Mouse (Mus musculus): ENCODE data around the gene Cpne2. TPM values are rescaled to one million over a fixed set of nuclear protein-coding genes. Genes with fewer than 3 reads are reported as not detected.

The Cpne2 gene
- polyA plus RNA-seq, 1 experiment from 2014 or later = 18.3 TPM

DNA sequence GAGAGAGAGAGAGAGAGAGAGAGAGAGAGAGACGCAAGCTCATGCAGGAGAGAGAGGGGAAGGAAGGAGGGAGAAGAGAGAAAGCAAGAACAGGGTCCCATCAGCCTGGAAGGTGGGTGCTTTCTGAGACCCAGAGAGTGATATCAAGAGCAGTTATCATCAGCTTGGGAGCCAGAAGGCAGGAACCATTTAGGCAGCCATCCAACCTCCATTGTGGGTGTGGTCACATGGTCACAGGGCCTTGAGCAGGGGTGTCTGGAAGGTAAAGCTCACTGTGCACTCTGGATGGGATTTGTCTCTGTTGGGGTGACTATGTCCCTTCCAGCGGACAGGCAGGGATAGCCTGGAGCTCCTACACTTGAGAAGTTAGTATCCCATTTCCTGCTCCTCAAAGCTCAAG lies 7.2 kb downstream of the Cpne2 start:
- H3K27me3 ChIP-seq = peaks cover 30% of the 10 kb centered on the region
- no peak overlapping the region for H3K4me2 ChIP-seq
- H3K9ac ChIP-seq = no peak overlapping the region
- H3K27ac ChIP-seq = no peak overlapping the region
- H3K4me3 ChIP-seq = no peak overlapping the region
- H3K9me3 ChIP-seq = no peaks in the 10 kb centered on the region
- no peaks in the 10 kb centered on the region for H3K36me3 ChIP-seq
- peaks cover 27% of the 10 kb centered on the region for H3K4me1 ChIP-seq (replicated peaks)
- WGBS = 88% methylated on average over 2 of the region's 2 CpGs
- ATAC-seq (ENCODE audit: low FRiP score) = no peak

DNA sequence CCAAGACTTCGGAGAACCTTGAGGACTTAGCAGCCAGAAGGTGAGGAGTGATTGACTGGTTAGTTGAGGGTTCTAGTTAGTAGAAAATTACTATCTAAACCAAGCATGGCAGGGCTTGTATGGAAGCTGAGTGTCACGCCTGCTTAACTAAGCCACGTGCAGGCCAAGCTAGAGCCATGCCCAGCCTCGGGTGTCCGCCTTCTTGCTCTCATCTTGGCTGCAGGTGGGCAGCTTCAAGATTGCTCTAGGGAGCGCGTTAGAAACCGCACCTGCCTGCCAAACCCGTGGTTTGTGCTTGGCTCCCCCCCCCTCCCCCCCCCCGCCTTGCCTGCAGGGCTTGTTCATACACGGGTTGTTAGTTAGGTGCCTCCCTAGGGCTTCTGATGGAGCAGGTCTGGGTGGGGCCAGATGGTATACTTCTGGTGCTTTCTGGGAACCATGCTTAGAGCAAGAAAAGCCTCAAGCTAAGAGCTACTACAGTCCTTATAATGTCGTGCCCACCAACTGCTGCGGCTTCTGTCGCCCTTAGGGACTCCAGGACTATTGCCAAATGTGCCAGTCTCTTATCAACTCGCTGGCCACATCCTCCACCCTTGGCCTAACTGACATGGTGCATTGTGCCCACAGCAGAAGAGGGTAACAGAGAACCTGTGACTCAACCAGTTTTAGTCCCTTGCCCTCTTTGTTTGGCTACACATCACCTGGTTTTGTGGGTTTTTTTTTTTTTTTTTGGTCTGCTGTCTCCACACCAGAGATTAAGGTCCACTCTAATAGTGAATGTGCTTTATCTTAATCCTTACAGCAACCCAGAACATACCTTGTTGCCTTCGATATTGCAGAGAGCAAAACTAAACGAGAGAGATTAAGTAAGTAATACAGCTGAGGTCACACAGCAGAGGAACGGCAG lies 8.4 kb downstream of the Cpne2 start:
- H3K27ac ChIP-seq = no peak overlapping the region
- no peak overlapping the region for H3K9ac ChIP-seq
- H3K9me3 ChIP-seq = no peaks in the 10 kb centered on the region
- H3K36me3 ChIP-seq = no peaks in the 10 kb centered on the region
- ATAC-seq (ENCODE audit: low FRiP score) = no peak
- WGBS = 70% methylated on average over 18 of the region's 18 CpGs
- peaks cover 18% of the 10 kb centered on the region for H3K27me3 ChIP-seq
- no peak overlapping the region for H3K4me2 ChIP-seq
- peaks cover 23% of the 10 kb centered on the region for H3K4me1 ChIP-seq (replicated peaks)
- no peak overlapping the region for H3K4me3 ChIP-seq

DNA sequence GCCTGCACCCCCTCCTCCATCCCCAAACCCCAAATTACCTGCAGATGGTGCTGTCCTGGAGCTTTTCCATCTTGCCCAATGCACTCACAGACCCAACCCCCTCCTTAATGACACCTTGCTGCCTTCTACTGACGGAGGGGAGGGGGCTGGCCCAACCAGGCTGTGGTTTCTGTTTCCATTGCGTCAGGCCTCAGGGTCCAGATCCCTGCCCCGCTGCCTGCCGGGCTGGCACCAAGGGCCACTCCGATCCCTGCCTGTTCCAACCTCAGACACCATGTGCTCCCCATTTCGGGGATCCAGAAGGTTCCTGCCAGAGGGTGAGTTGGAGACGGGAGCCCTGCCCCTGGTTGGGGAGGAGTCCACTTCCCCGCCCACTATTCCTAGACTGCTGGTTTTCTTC lies 11.2 kb downstream of the Cpne2 start:
- Histone ChIP-seq H3K27me3 (peaks cover 10% of the 10 kb centered on the region; the same call in 1 of the 2 replicates), H3K9me3 (no peaks in the 10 kb centered on the region), H3K36me3 (no peaks in the 10 kb centered on the region), H3K4me3 (no peak overlapping the region), H3K4me1 (replicated peaks) (peaks cover 18% of the 10 kb centered on the region), H3K27ac (no peak overlapping the region), H3K4me2 (no peak overlapping the region), H3K9ac (no peak overlapping the region)
- WGBS = 77% methylated on average over 8 of the region's 8 CpGs
- ATAC-seq (ENCODE audit: low FRiP score) = no peak

DNA sequence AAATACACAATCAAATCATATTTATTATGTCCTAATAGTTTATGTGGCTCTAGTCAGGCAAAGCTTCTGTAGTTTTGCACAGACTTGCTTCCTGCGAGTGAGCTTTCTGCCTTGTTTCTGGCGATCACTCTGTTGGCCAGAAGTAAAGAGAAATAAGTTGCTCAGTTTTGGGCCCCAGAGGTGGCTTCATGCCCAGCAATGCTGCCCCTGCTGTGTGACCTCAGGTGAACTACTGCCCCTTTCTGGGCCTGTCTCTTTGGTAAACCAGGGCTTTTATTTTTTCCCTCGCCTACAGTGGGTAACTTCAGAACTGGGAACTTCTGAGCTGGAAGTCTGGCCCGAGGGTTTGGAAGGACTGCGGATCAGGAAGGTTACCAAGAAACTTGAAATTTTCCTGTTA lies 16.3 kb downstream of the Cpne2 start:
- H3K9ac ChIP-seq = no peak overlapping the region
- H3K27me3 ChIP-seq = peaks cover 34% of the 10 kb centered on the region
- H3K36me3 ChIP-seq = no peaks in the 10 kb centered on the region
- H3K27ac ChIP-seq = no peak overlapping the region
- H3K4me1 ChIP-seq (replicated peaks) = peaks cover 33% of the 10 kb centered on the region
- no peak overlapping the region for H3K4me3 ChIP-seq
- WGBS = 66% methylated on average over 5 of the region's 5 CpGs
- H3K9me3 ChIP-seq = no peaks in the 10 kb centered on the region
- no peak overlapping the region for H3K4me2 ChIP-seq
- no peak for ATAC-seq (ENCODE audit: low FRiP score)

DNA sequence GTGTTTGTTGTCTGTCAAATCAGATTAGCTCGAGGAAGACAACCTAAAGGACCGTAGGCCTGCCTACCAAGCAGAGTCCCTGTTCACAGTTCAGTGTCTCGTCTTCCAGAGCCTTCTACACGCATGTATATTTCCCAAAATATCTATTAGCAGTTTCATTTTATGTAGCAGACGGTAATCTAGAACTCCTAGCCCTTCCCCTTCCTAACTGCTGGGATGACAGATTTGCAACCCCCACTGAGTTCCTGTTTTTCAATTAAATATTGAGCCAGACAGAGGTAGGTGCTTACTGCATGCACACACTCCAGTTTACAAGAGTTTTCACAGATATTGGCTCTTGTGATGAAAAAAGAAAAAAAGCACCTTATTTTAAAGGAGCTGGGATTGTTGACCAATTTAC lies 16.7 kb downstream of the Cpne2 start:
- 53% methylated on average over 5 of the region's 5 CpGs for WGBS
- Histone ChIP-seq H3K4me3 (no peak overlapping the region), H3K36me3 (no peaks in the 10 kb centered on the region), H3K4me1 (replicated peaks) (peaks cover 33% of the 10 kb centered on the region), H3K4me2 (no peak overlapping the region), H3K9me3 (no peaks in the 10 kb centered on the region), H3K9ac (no peak overlapping the region), H3K27ac (no peak overlapping the region), H3K27me3 (peaks cover 34% of the 10 kb centered on the region)
- ATAC-seq (ENCODE audit: low FRiP score) = no peak

DNA sequence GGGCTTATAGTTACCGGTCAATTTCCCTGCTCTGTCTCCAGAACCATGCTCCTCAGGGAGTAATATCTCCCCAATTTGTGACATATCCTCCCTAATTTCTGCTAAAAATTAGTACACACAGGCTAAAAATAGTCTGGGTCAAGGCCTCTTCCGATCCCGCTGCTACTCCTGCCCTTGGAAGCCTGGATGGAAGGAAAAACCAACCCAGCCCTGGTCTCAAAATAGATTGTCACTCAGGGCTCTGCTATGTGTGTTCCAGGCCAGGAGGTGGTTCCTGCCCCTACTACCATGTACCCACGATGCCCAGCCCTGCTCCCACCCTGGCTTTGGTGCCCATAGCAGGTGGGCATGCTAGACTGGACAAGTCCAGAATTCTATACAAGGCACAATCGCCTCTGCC lies 17.2 kb downstream of the Cpne2 start:
- peaks cover 33% of the 10 kb centered on the region for H3K4me1 ChIP-seq (replicated peaks)
- H3K4me2 ChIP-seq = no peak overlapping the region
- H3K36me3 ChIP-seq = no peaks in the 10 kb centered on the region
- no peaks in the 10 kb centered on the region for H3K9me3 ChIP-seq
- no peak overlapping the region for H3K4me3 ChIP-seq
- H3K27me3 ChIP-seq = peaks cover 38% of the 10 kb centered on the region
- H3K27ac ChIP-seq = no peak overlapping the region
- ATAC-seq (ENCODE audit: low FRiP score) = no peak
- no peak overlapping the region for H3K9ac ChIP-seq
- 83% methylated on average over 5 of the region's 5 CpGs for WGBS

DNA sequence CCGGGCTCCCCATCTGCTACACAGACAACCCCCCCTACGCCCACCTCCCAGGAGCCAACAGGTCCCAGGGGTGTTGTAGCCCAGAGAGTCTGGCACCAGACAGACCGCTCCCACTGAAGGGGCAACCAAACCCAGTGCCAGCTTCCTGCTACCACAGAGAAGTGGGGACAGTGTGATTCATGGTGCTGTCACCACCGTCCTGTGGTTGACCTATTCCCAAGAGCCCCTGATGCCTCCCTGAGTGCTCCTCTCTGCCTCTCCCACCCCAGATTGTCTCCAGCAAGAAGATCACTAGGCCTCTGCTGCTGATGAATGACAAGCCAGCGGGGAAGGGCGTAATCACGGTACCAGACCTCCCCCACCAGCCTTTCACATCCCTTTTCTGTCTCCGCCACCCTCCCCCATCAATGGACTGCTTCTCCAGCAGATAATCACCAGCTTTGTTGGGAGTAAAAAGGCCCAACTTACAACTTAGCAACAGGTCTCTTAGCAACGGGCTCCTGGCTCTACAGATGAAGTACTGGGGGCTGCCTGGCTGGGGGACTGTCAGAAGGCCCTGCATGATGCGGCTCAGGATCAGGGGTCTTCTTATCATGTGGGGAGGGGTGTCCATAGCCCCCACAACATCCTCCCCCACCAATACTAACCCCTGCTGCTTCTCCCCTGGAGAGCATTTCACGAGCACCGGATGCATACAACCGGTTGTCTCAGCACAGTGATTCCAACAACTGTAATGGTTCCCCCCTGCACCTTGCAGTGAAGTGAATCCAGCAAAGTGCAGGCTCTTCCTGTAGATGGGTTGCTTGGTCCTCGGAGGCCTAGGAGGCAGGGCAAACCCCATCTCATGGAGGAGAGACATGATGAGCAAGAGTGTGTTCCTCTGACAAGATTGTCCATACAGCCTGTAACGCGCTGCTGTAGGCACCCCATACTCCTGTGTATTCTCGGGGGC lies 19.0 kb downstream of the Cpne2 start:
- WGBS = 28% methylated on average over 17 of the region's 17 CpGs
- Histone ChIP-seq H3K27me3 (peaks cover 43% of the 10 kb centered on the region), H3K4me1 (replicated peaks) (peaks cover 29% of the 10 kb centered on the region), H3K36me3 (no peaks in the 10 kb centered on the region), H3K4me2 (no peak overlapping the region), H3K9me3 (no peaks in the 10 kb centered on the region), H3K4me3 (no peak overlapping the region), H3K9ac (no peak overlapping the region), H3K27ac (peak overlapping the region; percentile 82)
- peak; percentile 83 for ATAC-seq (ENCODE audit: low FRiP score)

DNA sequence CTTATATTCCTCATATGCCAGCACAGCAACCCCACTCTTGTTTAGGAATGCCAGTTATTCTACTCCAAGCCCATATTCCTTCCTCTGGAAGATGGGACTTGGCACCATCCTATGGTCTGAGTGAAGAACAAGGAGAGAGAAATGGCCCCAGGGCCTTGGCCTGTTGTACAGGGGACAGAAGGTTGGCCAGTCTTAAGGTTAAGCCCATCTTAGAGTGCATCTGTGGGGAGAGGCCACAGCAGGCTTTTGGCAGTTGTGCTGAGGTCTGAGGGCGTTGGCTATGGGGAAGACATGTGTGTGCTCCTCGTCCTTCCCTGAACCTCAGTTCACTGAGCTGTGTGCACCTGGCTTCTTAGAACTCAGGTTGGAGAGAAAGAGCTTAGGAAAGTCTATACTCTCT lies 19.9 kb downstream of the Cpne2 start:
- Histone ChIP-seq H3K27ac (no peak overlapping the region), H3K9me3 (no peaks in the 10 kb centered on the region), H3K4me2 (no peak overlapping the region), H3K9ac (no peak overlapping the region), H3K36me3 (no peaks in the 10 kb centered on the region), H3K4me1 (replicated peaks) (peaks cover 29% of the 10 kb centered on the region), H3K4me3 (no peak overlapping the region), H3K27me3 (peaks cover 47% of the 10 kb centered on the region)
- 85% methylated on average over 2 of the region's 2 CpGs for WGBS
- ATAC-seq (ENCODE audit: low FRiP score) = no peak

DNA sequence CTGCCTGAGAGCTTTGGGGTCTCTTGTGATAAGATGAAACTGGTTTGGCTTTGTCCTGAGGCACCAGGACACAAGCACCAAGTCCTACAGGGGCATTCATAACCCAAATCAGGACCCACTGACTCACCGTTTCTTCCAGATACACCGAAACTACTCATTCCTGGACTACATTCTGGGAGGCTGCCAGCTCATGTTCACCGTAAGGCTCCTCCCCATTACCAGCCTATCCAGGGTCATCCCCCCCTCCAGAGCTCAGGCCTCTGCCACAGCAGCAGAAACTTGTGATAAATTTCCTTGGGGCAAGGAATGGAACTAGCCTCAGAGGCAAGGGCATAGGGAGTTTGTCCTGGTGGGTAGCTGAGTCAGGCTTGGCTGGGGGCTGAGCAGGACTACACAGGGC lies 24.5 kb downstream of the Cpne2 start:
- H3K27me3 ChIP-seq = peaks cover 38% of the 10 kb centered on the region
- no peak for ATAC-seq (ENCODE audit: low FRiP score)
- no peaks in the 10 kb centered on the region for H3K36me3 ChIP-seq
- H3K9me3 ChIP-seq = no peaks in the 10 kb centered on the region
- WGBS = 72% methylated on average over 3 of the region's 3 CpGs
- H3K4me2 ChIP-seq = no peak overlapping the region
- no peak overlapping the region for H3K4me3 ChIP-seq
- no peak overlapping the region for H3K27ac ChIP-seq
- H3K9ac ChIP-seq = no peak overlapping the region
- peaks cover 15% of the 10 kb centered on the region for H3K4me1 ChIP-seq (replicated peaks)

DNA sequence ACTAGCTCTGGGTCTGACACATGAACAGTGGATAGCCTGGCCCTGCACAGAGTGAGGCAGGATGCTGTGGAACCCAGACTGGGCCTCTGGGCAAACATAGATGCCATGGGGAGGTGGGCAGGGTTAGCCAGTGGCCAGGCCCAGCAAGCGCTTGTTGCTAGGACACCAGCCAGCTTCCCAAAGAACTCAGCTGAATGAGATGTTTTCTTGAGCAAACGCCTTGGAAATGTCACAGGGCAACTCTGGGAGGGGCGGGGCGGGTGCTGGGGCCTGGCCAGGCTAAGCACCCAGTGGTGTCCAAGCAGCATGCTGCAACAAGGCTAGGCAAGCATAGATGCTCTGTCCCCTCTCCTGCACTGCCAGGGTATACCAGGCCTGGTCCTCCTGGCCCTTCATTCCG lies 28.5 kb downstream of the Cpne2 start:
- H3K4me2 ChIP-seq = no peak overlapping the region
- no peak overlapping the region; the same call in 1 of the 2 replicates for H3K9ac ChIP-seq
- 23% methylated on average over 5 of the region's 5 CpGs for WGBS
- no peaks in the 10 kb centered on the region for H3K9me3 ChIP-seq
- H3K27ac ChIP-seq = peak overlapping the region; percentile 52; the same call in 1 of the 2 replicates
- peaks cover 25% of the 10 kb centered on the region; the same call in 1 of the 2 replicates for H3K27me3 ChIP-seq
- no peaks in the 10 kb centered on the region for H3K36me3 ChIP-seq
- no peak overlapping the region for H3K4me3 ChIP-seq
- H3K4me1 ChIP-seq (replicated peaks) = peaks cover 21% of the 10 kb centered on the region
- ATAC-seq (ENCODE audit: low FRiP score) = peak; percentile 83

DNA sequence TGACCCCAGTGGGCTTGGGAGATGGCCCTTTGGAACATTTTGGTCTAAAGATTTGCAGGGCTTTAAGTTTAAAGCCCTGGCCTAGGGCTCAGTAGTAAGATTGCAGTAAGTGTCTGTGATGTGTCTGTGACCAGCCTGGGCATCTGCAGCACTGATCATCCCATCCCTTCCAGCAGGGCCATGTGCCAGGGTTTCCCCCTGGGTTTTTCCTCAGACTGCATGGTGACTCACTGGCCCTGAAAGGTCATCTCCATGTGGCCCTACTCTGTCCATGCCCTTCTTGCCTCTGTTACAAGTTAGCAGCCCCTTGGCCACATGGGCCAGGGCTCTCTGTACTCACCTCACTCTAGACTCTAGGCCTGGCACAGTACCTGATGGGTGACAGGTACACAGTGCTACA lies 31.6 kb downstream of the Cpne2 start:
- Histone ChIP-seq H3K36me3 (no peaks in the 10 kb centered on the region), H3K9ac (no peak overlapping the region), H3K9me3 (no peaks in the 10 kb centered on the region), H3K4me2 (no peak overlapping the region), H3K27me3 (peaks cover 16% of the 10 kb centered on the region; the same call in 1 of the 2 replicates), H3K27ac (no peak overlapping the region), H3K4me1 (replicated peaks) (peaks cover 44% of the 10 kb centered on the region), H3K4me3 (no peak overlapping the region)
- ATAC-seq (ENCODE audit: low FRiP score) = no peak

DNA sequence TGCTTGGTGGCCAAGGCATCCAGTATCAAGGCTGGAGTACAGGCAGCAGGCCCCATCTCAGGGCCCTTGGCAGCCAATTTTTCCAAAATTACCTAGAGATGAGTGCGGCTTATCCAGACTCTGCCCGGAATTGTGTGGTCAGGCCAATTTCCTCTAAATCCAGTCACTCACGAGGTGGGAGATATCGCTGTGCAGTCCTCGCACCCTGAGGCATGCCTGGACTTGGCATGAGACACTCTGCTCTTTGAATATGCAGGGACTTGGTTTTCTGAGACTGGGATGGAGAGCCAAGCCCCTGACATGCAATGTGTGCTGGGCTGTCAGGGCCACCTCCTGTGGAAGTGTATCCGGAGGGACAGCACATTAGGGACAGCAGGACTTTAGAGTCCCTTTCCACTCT lies 33.2 kb downstream of the Cpne2 start:
- Histone ChIP-seq H3K27ac (peak overlapping the region; percentile 84), H3K27me3 (peaks cover 16% of the 10 kb centered on the region; the same call in 1 of the 2 replicates), H3K9me3 (no peaks in the 10 kb centered on the region), H3K4me2 (no peak overlapping the region), H3K4me1 (replicated peaks) (peaks cover 46% of the 10 kb centered on the region), H3K9ac (0 out of 2 replicates have a peak overlapping the region, but pooled peaks have one; percentile 20), H3K4me3 (no peak overlapping the region), H3K36me3 (no peaks in the 10 kb centered on the region)
- ATAC-seq (ENCODE audit: low FRiP score) = no peak
- WGBS = 76% methylated on average over 6 of the region's 6 CpGs

Measured in hindbrain, embryonic 13.5 days (tissue).